Mouse (Mus musculus) cerebellum, adult 2 months (tissue): ENCODE data around the gene Nhp2.

Experiments used
- CTCF ChIP-seq: fragments of 200-500 bp; IDR thresholded peaks from 2 replicates; pipeline ENCODE4 v1.5.1; 2011; ENCODE audit warnings: low read depth, mild to moderate bottlenecking, control low read depth, low read length, moderate library complexity, borderline replicate concordance; ENCODE audit not compliant: insufficient read depth
- POLR2A ChIP-seq: fragments of 200-500 bp; IDR thresholded peaks from 2 replicates; pipeline ENCODE4 v1.6.1; 2011; ENCODE audit warnings: low read length, control low read depth, borderline replicate concordance; ENCODE audit not compliant: insufficient read depth

DNA sequence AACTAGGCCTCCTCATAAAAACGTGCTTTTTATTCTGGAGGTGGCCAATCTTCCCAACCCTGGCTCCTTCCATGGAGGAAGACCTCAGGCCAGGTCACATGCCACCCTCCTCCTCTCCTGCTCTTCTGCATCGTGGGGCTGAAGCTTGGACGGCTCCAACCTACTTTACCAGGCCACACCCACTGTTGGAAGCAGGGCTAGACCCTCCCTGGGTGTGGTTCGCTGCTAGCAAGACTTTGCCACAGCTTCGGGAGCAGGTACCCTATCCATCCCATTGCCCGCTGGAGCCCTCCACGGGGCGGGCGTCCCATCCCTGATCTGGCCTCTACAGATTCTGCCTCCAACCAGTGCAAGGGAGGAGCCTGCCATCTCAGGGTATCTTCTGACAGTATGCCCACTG lies 23.7 kb downstream of the Nhp2 start:
- TF ChIP-seq CTCF: no peak
- no peak for TF ChIP-seq POLR2A
